Mouse (Mus musculus): Measurements from ENCODE around the gene Frmpd4. TPM values are rescaled to one million over a fixed set of nuclear protein-coding genes. Genes with fewer than 3 reads are reported as not detected.

Frmpd4 gene
- polyA plus RNA-seq, 1 experiment from 2014 or later: 0.25 TPM

DNA sequence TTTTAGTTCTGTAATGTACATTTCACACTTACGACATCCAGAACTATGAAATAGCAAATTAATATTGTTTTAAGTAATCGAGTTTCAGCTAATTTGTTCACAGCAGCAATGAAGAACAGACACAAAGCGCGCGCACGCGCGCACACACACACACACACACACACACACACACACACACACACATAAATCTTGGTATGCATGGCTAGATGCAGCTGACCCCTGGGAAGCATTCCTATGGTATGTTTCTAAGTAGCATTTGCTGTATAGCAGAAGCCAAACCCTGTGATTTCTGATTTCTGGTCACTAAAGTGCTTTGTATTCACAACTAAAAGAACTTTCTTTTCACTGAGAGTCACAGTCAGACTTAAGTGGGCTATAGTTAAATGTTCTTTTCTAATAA, 922.8 kb downstream of the Frmpd4 start:
- H3K4me2 ChIP-seq: no peak overlapping the region
- no peak overlapping the region for H3K27ac ChIP-seq (ENCODE audit: low read depth, low read length)
- WGBS: 97% methylated on average over 8 of the region's 8 CpGs
- no peak overlapping the region for H3K9ac ChIP-seq (ENCODE audit: low read length)
- H3K4me1 ChIP-seq (ENCODE audit: control insufficient read depth, insufficient read depth, low read length): no peaks in the 10 kb centered on the region
- ATAC-seq (ENCODE audit: low FRiP score): peak; percentile 48; the same call in 1 of the 2 replicates
- no peak overlapping the region for H3K4me3 ChIP-seq (ENCODE audit: low read depth, low read length)
- H3K36me3 ChIP-seq (ENCODE audit: control insufficient read depth, insufficient read depth, low read length): no peaks in the 10 kb centered on the region
- no peak for DNase-seq (ENCODE audit: low spot score, missing footprints)
- H3K9me3 ChIP-seq (ENCODE audit: control insufficient read depth, low read length): no peaks in the 10 kb centered on the region
- H3K27me3 ChIP-seq (ENCODE audit: control insufficient read depth, insufficient read depth, low read length): peaks cover 16% of the 10 kb centered on the region

DNA sequence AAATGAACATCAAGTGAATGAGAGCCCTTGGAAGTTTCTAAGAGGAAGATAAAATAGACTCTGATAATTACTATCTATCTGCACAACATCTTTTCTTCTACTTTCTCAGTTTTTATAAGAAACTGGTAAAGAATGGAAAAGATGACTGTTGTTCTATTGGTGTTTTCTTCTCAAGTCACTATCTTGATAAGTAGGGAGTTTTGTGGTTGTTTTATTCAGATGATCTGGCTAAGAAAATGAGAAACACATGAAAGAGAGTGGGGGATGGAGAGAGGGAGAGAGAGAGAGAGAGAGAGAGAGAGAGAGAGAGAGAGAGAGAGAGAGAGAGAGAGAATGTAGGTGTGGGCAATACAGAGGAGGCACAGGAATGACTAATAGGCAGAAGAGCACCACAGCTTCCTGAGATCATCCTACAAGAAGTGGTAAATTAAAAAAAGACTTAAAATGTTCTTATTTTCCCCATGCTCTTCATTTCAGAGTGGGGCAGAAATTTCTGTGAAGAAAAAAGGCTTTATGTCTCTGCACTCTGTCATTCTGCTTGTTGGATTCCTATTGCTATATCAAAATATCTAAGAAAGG, 979.3 kb downstream of the Frmpd4 start:
- Histone ChIP-seq H3K4me3 (ENCODE audit: low read depth, low read length) (no peak overlapping the region), H3K36me3 (ENCODE audit: control insufficient read depth, insufficient read depth, low read length) (no peaks in the 10 kb centered on the region), H3K27me3 (ENCODE audit: control insufficient read depth, insufficient read depth, low read length) (peaks cover 3% of the 10 kb centered on the region; the same call in 1 of the 2 replicates), H3K27ac (ENCODE audit: low read depth, low read length) (no peak overlapping the region), H3K9ac (ENCODE audit: low read length) (no peak overlapping the region), H3K4me1 (ENCODE audit: control insufficient read depth, insufficient read depth, low read length) (no peaks in the 10 kb centered on the region), H3K4me2 (no peak overlapping the region), H3K9me3 (ENCODE audit: control insufficient read depth, low read length) (no peaks in the 10 kb centered on the region)
- no peak for ATAC-seq (ENCODE audit: low FRiP score)
- DNase-seq (ENCODE audit: low spot score, missing footprints): no peak

DNA sequence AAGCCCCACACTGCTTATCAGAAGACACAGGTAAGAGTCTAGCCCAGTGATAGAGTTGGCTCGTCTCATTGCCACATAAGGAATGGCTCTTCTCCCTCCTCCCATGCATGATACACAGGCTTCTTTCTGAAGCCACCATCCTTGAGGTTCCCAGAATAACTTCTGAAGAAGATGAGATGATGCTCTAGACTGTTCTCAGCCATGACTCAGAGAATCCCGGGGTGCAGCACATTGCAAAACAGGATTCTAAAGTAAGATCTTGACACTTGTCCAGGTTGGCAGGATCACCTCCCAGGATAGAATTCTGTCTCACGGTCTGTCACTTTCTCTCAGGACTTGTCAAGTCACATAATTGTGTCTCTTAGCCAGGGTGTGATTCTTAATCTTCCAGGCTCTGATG, 1024.2 kb downstream of the Frmpd4 start:
- no peak for ATAC-seq (ENCODE audit: low FRiP score)
- WGBS: 83% methylated on average over 3 of the region's 3 CpGs
- Histone ChIP-seq H3K4me1 (ENCODE audit: control insufficient read depth, insufficient read depth, low read length) (no peaks in the 10 kb centered on the region), H3K27me3 (ENCODE audit: control insufficient read depth, insufficient read depth, low read length) (peaks cover 15% of the 10 kb centered on the region), H3K9ac (ENCODE audit: low read length) (no peak overlapping the region), H3K36me3 (ENCODE audit: control insufficient read depth, insufficient read depth, low read length) (no peaks in the 10 kb centered on the region), H3K4me3 (ENCODE audit: low read depth, low read length) (no peak overlapping the region), H3K27ac (ENCODE audit: low read depth, low read length) (no peak overlapping the region), H3K4me2 (no peak overlapping the region), H3K9me3 (ENCODE audit: control insufficient read depth, low read length) (no peaks in the 10 kb centered on the region)
- no peak for DNase-seq (ENCODE audit: low spot score, missing footprints)

DNA sequence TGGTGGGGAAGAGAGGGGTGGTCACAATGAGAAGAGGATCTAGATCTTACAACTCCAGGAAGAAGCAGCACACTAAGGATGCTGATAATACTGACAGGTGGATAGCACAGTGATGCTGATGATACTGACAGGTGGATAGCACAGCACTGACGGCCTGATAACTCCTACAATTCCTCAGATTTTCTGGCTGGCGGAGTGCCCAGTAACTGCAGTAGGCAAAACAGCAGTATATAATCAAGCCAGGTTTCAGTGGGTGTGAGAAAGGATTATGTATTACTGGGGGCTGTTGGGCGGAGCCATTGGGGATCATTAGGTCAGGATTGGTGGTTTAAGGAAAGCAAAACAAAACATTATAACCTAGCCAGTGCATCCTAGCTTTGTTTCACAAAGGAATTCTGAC, 1053.9 kb downstream of the Frmpd4 start:
- Histone ChIP-seq H3K27me3 (ENCODE audit: control insufficient read depth, insufficient read depth, low read length) (peaks cover 18% of the 10 kb centered on the region), H3K36me3 (ENCODE audit: control insufficient read depth, insufficient read depth, low read length) (no peaks in the 10 kb centered on the region), H3K9ac (ENCODE audit: low read length) (no peak overlapping the region), H3K9me3 (ENCODE audit: control insufficient read depth, low read length) (no peaks in the 10 kb centered on the region), H3K4me1 (ENCODE audit: control insufficient read depth, insufficient read depth, low read length) (no peaks in the 10 kb centered on the region), H3K4me2 (no peak overlapping the region), H3K4me3 (ENCODE audit: low read depth, low read length) (no peak overlapping the region), H3K27ac (ENCODE audit: low read depth, low read length) (no peak overlapping the region)
- no peak for ATAC-seq (ENCODE audit: low FRiP score)
- WGBS: 82% methylated on average over 3 of the region's 3 CpGs
- no peak for DNase-seq (ENCODE audit: low spot score, missing footprints)

DNA sequence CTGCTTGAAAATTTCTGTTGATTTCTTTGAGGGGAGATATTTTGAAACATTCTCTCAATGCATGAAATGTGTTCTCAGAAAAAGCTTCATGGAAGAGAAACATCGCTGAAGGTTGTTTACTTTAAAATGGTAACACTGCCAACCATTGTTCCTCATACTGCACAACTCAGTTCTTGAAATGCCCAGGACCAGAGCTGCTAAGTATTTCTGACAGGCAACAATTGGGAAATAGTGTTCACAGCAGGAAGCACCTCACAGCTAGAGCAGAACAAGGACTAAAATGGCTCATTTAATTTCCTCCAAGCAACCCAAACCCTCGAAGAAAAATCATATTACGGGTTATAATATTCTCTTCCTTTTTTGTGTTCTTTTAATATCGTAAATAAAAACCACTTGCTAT, 1054.5 kb downstream of the Frmpd4 start:
- H3K4me1 ChIP-seq (ENCODE audit: control insufficient read depth, insufficient read depth, low read length): no peaks in the 10 kb centered on the region
- H3K27me3 ChIP-seq (ENCODE audit: control insufficient read depth, insufficient read depth, low read length): peaks cover 20% of the 10 kb centered on the region
- H3K27ac ChIP-seq (ENCODE audit: low read depth, low read length): no peak overlapping the region
- DNase-seq (ENCODE audit: low spot score, missing footprints) (no peak), ATAC-seq (ENCODE audit: low FRiP score) (no peak)
- no peak overlapping the region for H3K9ac ChIP-seq (ENCODE audit: low read length)
- no peak overlapping the region for H3K4me3 ChIP-seq (ENCODE audit: low read depth, low read length)
- no peak overlapping the region for H3K4me2 ChIP-seq
- 73% methylated on average over 4 of the region's 4 CpGs for WGBS
- H3K9me3 ChIP-seq (ENCODE audit: control insufficient read depth, low read length): no peaks in the 10 kb centered on the region
- no peaks in the 10 kb centered on the region for H3K36me3 ChIP-seq (ENCODE audit: control insufficient read depth, insufficient read depth, low read length)

DNA sequence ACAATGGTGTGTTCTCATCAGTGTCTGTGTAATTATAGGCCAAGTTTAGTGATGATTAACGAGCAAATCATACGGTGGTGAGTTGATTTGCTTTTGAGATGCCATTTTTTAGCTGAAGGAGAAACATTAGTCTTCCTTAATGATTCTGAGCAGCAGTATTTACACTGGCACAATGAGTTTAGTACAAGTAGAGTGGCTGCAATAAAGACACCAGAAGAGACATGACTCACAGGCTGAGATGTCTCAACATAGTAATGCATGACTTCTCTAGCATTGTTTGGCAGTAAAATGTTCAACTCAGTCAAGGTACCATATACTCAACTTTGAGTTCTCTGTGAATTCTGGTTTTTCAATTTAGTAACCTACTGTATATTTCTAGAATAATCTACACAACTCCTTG, 1058.6 kb downstream of the Frmpd4 start:
- Histone ChIP-seq H3K4me1 (ENCODE audit: control insufficient read depth, insufficient read depth, low read length) (no peaks in the 10 kb centered on the region), H3K9ac (ENCODE audit: low read length) (no peak overlapping the region), H3K9me3 (ENCODE audit: control insufficient read depth, low read length) (no peaks in the 10 kb centered on the region), H3K27me3 (ENCODE audit: control insufficient read depth, insufficient read depth, low read length) (peaks cover 18% of the 10 kb centered on the region), H3K4me2 (no peak overlapping the region), H3K36me3 (ENCODE audit: control insufficient read depth, insufficient read depth, low read length) (no peaks in the 10 kb centered on the region), H3K27ac (ENCODE audit: low read depth, low read length) (no peak overlapping the region), H3K4me3 (ENCODE audit: low read depth, low read length) (no peak overlapping the region)
- 89% methylated on average over 2 of the region's 2 CpGs for WGBS
- ATAC-seq (ENCODE audit: low FRiP score): no peak
- no peak for DNase-seq (ENCODE audit: low spot score, missing footprints)

DNA sequence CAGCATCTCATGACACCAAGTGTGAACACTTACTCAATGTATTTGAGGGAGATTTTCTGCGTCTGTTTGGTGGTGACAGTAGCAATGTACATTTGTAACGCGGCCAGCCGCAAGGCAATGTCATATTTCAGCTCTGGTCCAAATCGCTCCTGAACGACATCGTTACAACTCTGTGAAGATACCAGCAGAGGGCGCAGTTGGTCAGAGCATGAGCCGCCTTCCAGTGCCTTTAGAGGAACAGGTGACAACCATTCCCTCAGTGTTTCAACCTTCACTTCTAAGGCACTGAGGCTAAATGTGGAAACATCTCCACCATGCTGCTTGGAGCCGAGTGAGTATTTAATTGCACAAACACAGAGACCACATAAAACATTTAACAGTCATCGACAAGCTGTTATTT, 1079.3 kb downstream of the Frmpd4 start:
- Histone ChIP-seq H3K4me3 (ENCODE audit: low read depth, low read length) (no peak overlapping the region), H3K4me1 (ENCODE audit: control insufficient read depth, insufficient read depth, low read length) (no peaks in the 10 kb centered on the region), H3K9ac (ENCODE audit: low read length) (no peak overlapping the region), H3K4me2 (no peak overlapping the region), H3K9me3 (ENCODE audit: control insufficient read depth, low read length) (no peaks in the 10 kb centered on the region), H3K27me3 (ENCODE audit: control insufficient read depth, insufficient read depth, low read length) (peaks cover 13% of the 10 kb centered on the region), H3K27ac (ENCODE audit: low read depth, low read length) (no peak overlapping the region), H3K36me3 (ENCODE audit: control insufficient read depth, insufficient read depth, low read length) (no peaks in the 10 kb centered on the region)
- WGBS: 40% methylated on average over 11 of the region's 11 CpGs
- DNase-seq (ENCODE audit: low spot score, missing footprints) (peak; percentile 94), ATAC-seq (ENCODE audit: low FRiP score) (peak; percentile 64; the same call in 1 of the 2 replicates)

DNA sequence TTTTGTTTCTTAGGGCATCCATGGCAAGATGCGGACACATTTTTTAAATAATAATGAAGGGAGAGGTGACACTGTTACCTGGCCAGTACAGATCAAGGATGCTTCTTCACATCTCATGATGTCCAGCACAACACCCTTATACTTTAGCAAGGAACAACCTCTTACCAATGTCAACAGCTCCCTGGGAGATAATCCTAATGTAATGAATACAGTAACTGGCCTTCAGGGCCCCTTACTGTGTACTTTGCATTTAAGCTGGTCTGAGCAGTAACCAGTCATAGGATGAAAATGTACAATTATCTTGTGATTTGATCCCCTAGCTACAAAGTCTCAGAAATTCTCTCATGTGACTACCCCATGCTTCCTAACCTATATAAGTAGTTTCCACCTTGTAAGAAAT, 1084.8 kb downstream of the Frmpd4 start:
- WGBS: 89% methylated on average over 1 of the region's 1 CpGs
- no peak for ATAC-seq (ENCODE audit: low FRiP score)
- Histone ChIP-seq H3K4me1 (ENCODE audit: control insufficient read depth, insufficient read depth, low read length) (no peaks in the 10 kb centered on the region), H3K36me3 (ENCODE audit: control insufficient read depth, insufficient read depth, low read length) (no peaks in the 10 kb centered on the region), H3K4me3 (ENCODE audit: low read depth, low read length) (no peak overlapping the region), H3K4me2 (no peak overlapping the region), H3K9me3 (ENCODE audit: control insufficient read depth, low read length) (no peaks in the 10 kb centered on the region), H3K9ac (ENCODE audit: low read length) (no peak overlapping the region), H3K27ac (ENCODE audit: low read depth, low read length) (no peak overlapping the region), H3K27me3 (ENCODE audit: control insufficient read depth, insufficient read depth, low read length) (peaks cover 23% of the 10 kb centered on the region)
- no peak for DNase-seq (ENCODE audit: low spot score, missing footprints)

DNA sequence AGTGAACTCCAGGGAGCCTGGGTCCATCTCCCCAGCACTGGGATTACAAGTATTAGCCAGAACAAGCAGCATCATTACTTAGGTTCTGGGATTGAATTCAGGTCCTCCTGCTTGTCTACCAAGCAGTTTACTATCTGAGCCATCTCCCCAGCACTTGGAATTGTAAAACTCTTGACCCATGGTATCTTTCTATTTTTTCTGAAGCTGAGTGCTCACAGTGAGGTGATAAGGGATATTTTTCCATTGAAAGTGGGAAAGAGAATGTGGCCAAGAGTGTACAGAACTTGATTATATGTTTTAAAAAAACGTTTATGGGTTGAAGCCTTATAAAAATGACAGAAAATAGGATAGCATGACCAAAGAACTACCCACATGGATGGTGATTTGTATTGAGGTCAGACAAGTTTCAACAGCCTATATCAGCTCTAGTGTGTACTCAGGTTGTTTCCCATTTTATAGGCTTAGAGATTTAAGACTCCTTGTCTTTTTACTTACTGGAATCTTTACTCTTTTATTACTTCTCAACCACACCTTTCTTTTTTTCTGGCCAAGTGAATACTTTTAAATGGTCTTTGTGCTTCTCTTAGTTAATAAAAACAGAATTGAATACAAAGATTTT, 1085.3 kb downstream of the Frmpd4 start:
- Histone ChIP-seq H3K27ac (ENCODE audit: low read depth, low read length) (no peak overlapping the region), H3K9me3 (ENCODE audit: control insufficient read depth, low read length) (no peaks in the 10 kb centered on the region), H3K27me3 (ENCODE audit: control insufficient read depth, insufficient read depth, low read length) (peaks cover 23% of the 10 kb centered on the region), H3K36me3 (ENCODE audit: control insufficient read depth, insufficient read depth, low read length) (no peaks in the 10 kb centered on the region), H3K9ac (ENCODE audit: low read length) (no peak overlapping the region), H3K4me2 (no peak overlapping the region), H3K4me1 (ENCODE audit: control insufficient read depth, insufficient read depth, low read length) (no peaks in the 10 kb centered on the region), H3K4me3 (ENCODE audit: low read depth, low read length) (no peak overlapping the region)
- WGBS: 35% methylated on average over 1 of the region's 1 CpGs
- DNase-seq (ENCODE audit: low spot score, missing footprints): no peak
- no peak for ATAC-seq (ENCODE audit: low FRiP score)

Measured in midbrain, embryonic 11.5 days (tissue).